Mouse (Mus musculus) T-helper 17 cell (primary cell): ENCODE data around the gene Wtip.
"Not testable (repeated sequence)": the region's sequence is repeated elsewhere in the genome, so short reads cannot be mapped to it uniquely, and the experiment has no call there.

Source experiments
- in situ Hi-C, 2 experiments: fragments of 300-600 bp; cut with MboI, MseI; formaldehyde crosslinking; loops; 1 replicate in 1 of 2; 2 replicates in 1 of 2; pipeline ENCODE4 v1.15.1; 2025; ENCODE audit warnings: high pct_unique_total_duplicates in 2 of 2

Gene Wtip

DNA sequence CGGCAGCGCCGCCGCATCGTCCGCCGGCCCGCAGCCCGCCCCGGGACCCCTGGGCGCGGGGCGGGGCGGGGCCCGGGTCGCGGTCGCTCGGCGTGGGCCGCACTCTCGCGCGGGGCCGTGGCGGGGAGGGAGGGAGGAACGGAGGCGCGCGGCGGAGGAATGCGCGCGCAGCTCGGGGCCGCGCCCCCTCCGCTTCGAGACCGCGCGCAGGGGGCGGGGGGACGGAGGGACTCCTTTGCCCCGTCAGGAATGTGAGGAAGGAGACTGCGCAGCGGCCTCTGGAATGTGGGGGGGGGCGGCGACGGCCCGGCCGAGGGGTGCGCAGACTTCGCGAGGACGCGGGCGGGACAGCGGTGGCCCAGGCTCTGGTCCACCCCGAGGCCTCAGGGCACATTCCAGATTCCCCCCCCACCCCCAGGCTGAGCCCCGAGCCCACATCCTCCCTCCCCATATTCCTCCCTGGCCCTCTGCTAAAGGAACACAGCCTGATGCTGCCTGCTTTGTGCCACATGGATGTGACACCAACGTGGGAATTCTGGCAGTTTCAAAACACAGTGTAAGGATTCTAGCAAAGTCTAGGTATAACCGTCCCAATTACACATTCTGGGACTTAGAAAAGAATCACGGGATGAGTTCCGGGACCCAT is at the start of gene Wtip:
Gene Wtip, minus strand, starts transcription at position 152 of the 646 bp plus-strand sequence.
- in situ Hi-C loops, result loop anchor here (25.0 kb wide), 1 partner anchor 529 kb away; the partner anchor contains the start of gene Kctd15 (in 2 of the 2)

- in situ Hi-C loops, result not testable (repeated sequence)
Observed at GRCm38 (mm10) chr7:34176241-34176640, 43.2 kb upstream of the Wtip start.

DNA sequence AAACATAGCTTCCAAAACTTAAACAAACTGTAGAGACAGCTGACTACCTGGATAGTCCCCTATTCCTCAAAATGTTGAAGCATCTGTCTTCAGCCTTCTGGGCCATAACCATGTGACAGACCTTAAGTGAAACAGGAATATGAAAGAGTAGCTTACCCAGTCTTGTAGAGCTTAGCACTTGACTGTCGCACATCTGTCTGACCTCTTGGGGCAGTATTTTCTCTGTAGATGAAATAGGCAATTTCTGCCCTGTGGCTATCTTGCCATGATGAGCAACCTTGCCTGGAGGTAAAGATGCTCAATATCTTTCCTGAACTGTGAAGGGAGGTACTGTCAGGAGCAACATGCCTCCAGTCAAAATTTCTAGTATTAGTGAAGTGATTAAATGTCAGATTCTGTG is 39.2 kb upstream of the Wtip start:
- in situ Hi-C loops, result no loop called here

- in situ Hi-C loops, result no loop called here
Observed at GRCm38 (mm10) chr7:34169454-34169853, 36.4 kb upstream of the Wtip start, which contains the start of gene Uba2. Gene Uba2 (minus strand): TSS chr7:34169599.

- in situ Hi-C loops, result no loop called here
Observed at GRCm38 (mm10) chr7:34168470-34169251, 35.6 kb upstream of the Wtip start.

- in situ Hi-C loops, result no loop called here
Observed at GRCm38 (mm10) chr7:34167766-34168469, 34.9 kb upstream of the Wtip start.

DNA sequence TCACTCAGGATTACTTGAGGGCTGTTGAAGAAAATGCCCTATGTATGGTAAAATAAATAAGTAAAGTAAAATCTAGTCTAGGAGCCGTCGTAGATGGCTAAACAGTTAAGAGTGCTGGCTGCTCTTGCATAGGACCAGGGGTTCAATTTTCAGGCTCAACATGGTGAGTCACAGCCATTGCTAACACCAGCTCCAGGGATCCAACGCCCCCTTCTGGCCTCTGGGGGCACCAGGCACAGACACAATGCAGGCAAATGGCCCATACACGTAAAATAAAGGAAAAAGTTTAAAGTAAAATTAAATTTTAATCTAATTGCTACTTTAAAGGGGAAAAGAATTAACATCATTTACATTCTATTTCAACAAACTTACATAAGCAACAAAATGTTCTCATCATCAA is 33.8 kb upstream of the Wtip start:
- in situ Hi-C loops, result no loop called here

DNA sequence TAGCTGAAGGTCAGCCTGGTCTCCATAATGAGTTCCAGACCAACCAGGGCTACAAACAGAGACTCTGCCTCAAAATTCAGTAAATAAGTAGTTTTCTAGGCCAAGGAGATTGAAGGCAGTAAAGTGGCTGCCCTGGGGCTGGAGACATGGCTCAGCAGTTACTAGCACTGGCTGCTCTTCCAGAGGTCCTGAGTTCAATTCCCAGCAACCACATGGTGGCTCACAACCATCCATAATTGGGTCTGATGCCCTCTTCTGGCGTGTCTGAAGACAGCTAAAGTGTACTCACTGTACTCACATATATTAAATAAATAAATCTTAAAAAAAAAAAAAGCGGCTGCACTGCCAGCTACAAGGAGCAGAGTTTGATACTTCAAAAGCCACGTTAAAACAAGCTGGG is 32.9 kb upstream of the Wtip start:
- in situ Hi-C loops, result no loop called here

GRCm38 (mm10) chr7:34164671-34165070 is 31.6 kb upstream of the Wtip start:
- in situ Hi-C loops, result no loop called here

- in situ Hi-C loops, result loop anchor here in 1 of 2 experiments (5.0 kb wide), 1 partner anchor 33 kb away; no protein-coding TSS in a partner anchor
Observed at GRCm38 (mm10) chr7:34159167-34159566, 26.1 kb upstream of the Wtip start.

- in situ Hi-C loops, result loop anchor here in 1 of 2 experiments (5.0 kb wide), 1 partner anchor 34 kb away; no protein-coding TSS in a partner anchor
Observed at GRCm38 (mm10) chr7:34157994-34158393, 24.9 kb upstream of the Wtip start.

DNA sequence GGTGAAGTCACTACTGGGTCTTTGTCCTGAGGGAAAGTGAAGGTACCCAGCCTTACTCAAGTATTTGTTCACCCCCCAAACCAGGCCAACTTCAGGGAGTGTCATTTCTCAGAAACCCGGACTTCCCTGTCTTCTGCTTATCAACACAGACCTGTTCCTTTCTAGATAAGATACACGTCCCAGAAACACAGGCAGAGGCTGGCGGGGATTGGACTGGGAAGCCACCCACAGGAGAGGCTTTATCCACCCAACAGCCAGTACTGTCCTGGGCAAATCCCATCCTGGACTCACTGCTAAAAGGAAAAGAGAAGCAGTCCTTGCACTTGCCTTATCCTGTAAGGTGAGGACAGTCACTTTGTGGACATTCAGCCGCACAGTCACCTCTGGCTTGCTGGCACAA is 14.1 kb upstream of the Wtip start:
- in situ Hi-C loops, result loop anchor here (25.0 kb wide), 1 partner anchor 515 kb away; the partner anchor contains the start of gene Kctd15 (in 2 of the 2)

DNA sequence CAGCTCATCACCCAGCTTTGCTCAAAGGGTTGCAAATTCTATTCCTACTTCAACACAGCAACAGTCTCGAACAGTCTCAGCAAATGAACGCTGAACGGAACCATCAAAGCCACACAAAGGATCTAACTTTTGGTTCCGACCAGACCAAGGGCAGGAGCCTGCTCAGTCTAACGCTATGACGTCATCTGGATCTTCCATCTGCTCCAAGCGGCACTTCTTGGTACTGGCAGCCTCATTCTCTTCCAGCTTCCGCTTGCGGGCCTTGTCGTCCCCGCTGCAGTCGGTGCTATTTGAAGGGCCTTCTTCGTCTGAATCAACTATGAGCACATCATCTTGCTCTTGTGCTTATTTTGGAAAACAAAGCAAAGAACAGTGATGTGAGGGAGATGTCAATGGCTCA is 8.1 kb upstream of the Wtip start:
- in situ Hi-C loops, result loop anchor here (5.0 to 25.0 kb wide), 2 partner anchors 521 to 901 kb away; partner anchors contain the start of gene Kctd15 (in 2 of the 2)

GRCm38 (mm10) chr7:34139493-34139892 is 6.4 kb upstream of the Wtip start:
- in situ Hi-C loops, result loop anchor here (25.0 kb wide), 1 partner anchor 523 kb away; the partner anchor contains the start of gene Kctd15 (in 2 of the 2)

GRCm38 (mm10) chr7:34134336-34134735 is 1.3 kb upstream of the Wtip start:
- in situ Hi-C loops, result loop anchor here (25.0 kb wide), 1 partner anchor 528 kb away; the partner anchor contains the start of gene Kctd15 (in 2 of the 2)

- in situ Hi-C loops, result loop anchor here (25.0 kb wide), 1 partner anchor 530 kb away; the partner anchor contains the start of gene Kctd15 (in 2 of the 2)
Observed at GRCm38 (mm10) chr7:34132355-34133079, 551 bp downstream of the Wtip start.

DNA sequence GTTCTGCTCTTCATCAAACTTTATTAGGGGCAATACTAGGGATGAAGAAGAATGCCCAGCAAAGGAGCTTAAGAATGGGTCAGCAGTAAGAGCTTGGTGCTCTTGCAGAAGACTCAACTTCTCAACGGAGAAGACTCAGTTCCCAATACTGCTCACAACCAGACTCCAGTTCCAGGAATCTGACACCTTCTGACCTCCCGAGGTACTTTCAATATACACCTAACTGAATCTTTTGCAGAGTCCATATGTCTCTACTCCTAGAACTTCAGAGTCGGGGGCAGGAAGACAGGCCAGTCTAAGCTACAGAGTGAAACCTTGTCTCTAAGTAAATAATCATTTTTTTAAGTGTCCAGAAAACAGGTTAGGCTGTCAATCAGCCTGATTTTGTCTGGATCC is 1.1 kb downstream of the Wtip start:
- in situ Hi-C loops, result loop anchor here (25.0 kb wide), 1 partner anchor 530 kb away; the partner anchor contains the start of gene Kctd15 (in 2 of the 2)

GRCm38 (mm10) chr7:34131118-34131517 is 1.9 kb downstream of the Wtip start:
- in situ Hi-C loops, result loop anchor here (25.0 kb wide), 1 partner anchor 531 kb away; the partner anchor contains the start of gene Kctd15 (in 2 of the 2)

GRCm38 (mm10) chr7:34126291-34126690 is 6.8 kb downstream of the Wtip start:
- in situ Hi-C loops, result loop anchor here (25.0 kb wide), 1 partner anchor 536 kb away; the partner anchor contains the start of gene Kctd15 (in 2 of the 2)

- in situ Hi-C loops, result loop anchor here (25.0 kb wide), 1 partner anchor 537 kb away; the partner anchor contains the start of gene Kctd15 (in 2 of the 2)
Observed at GRCm38 (mm10) chr7:34125346-34125745, 7.7 kb downstream of the Wtip start.
